Mouse (Mus musculus): ENCODE measurements at regions not wholly inside any gene's neighbourhood (a gene's known extent, or its start where the extent isn't known, plus 50 kb on each side); places are given as distances from the start of the nearest gene placed in this dataset.

DNA sequence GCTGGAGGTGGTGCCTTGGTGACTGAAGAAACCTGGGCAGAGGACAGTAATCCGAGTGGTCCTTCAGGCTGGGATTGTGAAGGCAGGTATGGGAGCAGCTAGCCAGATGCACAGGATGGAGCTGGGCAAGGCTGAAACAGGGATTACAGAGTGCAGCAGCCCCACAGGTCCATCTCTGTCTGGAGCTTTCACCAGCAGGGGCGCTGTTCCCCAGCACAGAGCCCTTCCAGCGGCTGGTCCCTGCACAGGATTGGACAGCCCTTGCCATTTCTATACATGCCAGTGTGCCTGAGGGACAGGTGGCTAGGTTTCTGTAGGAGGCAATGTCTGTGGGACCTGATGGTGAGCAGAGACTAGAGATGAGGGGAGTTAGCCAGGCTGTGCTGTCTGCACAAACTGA, 428.3 kb downstream of the Ptpru start:
- H3K4me3 ChIP-seq (replicated peaks; ENCODE audit: low read length) = no peak overlapping the region
- TF ChIP-seq POLR2A (IDR thresholded peaks at IDR 0.05; ENCODE audit: borderline replicate concordance, extremely low read depth, insufficient read depth, insufficient read length) = no peak
- H3K36me3 ChIP-seq (ENCODE audit: control insufficient read depth, insufficient read depth, low read length) = no peaks in the 10 kb centered on the region
- H3K27ac ChIP-seq (replicated peaks; ENCODE audit: low read depth, low read length) = no peak overlapping the region
- H3K9ac ChIP-seq (ENCODE audit: low read depth, low read length, severe bottlenecking) = no peak overlapping the region
- ATAC-seq (ENCODE audit: low FRiP score, low read depth) (peak; percentile 31; the same call in 1 of the 2 replicates), DNase-seq (ENCODE audit: low spot score) (peak; percentile 29)
- WGBS = 33% methylated on average over 3 of the region's 3 CpGs
- no peaks in the 10 kb centered on the region for H3K27me3 ChIP-seq (ENCODE audit: control insufficient read depth, insufficient read depth, low read length)
- peaks cover 12% of the 10 kb centered on the region for H3K4me1 ChIP-seq (ENCODE audit: control insufficient read depth, insufficient read depth, low read length)
- H3K4me2 ChIP-seq (replicated peaks; ENCODE audit: low read depth, low read length, severe bottlenecking) = no peak overlapping the region
- H3K9me3 ChIP-seq (ENCODE audit: control insufficient read depth, low read length) = no peaks in the 10 kb centered on the region

DNA sequence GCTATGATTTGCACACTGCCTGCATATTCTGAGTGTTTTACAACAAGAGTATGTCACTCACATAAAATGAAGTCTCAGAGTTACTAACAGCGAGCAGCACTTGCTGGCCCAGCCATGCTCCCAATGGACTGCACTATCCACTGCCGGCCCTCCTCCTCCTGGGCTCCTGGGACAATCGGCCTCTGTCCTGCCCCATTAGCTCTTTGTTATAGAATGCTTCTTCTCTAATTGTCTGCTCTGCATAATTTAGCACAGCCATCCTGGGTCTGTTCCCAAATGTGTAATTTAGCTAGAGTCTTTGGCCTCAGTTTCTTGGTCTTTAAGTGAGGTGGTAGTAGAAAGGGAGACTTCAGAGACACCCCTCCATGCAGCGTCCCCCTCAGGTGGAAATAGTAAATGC, 426.2 kb downstream of the Ptpru start:
- H3K4me3 ChIP-seq (replicated peaks; ENCODE audit: low read length) = no peak overlapping the region
- DNase-seq (ENCODE audit: low spot score) (no peak), ATAC-seq (ENCODE audit: low FRiP score, low read depth) (no peak)
- H3K36me3 ChIP-seq (ENCODE audit: control insufficient read depth, insufficient read depth, low read length) = no peaks in the 10 kb centered on the region
- no peak overlapping the region for H3K9ac ChIP-seq (ENCODE audit: low read depth, low read length, severe bottlenecking)
- no peak for TF ChIP-seq POLR2A (IDR thresholded peaks at IDR 0.05; ENCODE audit: borderline replicate concordance, extremely low read depth, insufficient read depth, insufficient read length)
- H3K9me3 ChIP-seq (ENCODE audit: control insufficient read depth, low read length) = no peaks in the 10 kb centered on the region
- H3K27ac ChIP-seq (replicated peaks; ENCODE audit: low read depth, low read length) = no peak overlapping the region
- H3K4me2 ChIP-seq (replicated peaks; ENCODE audit: low read depth, low read length, severe bottlenecking) = no peak overlapping the region
- 67% methylated on average over 4 of the region's 4 CpGs for WGBS
- peaks cover 8% of the 10 kb centered on the region for H3K4me1 ChIP-seq (ENCODE audit: control insufficient read depth, insufficient read depth, low read length)
- H3K27me3 ChIP-seq (ENCODE audit: control insufficient read depth, insufficient read depth, low read length) = no peaks in the 10 kb centered on the region

DNA sequence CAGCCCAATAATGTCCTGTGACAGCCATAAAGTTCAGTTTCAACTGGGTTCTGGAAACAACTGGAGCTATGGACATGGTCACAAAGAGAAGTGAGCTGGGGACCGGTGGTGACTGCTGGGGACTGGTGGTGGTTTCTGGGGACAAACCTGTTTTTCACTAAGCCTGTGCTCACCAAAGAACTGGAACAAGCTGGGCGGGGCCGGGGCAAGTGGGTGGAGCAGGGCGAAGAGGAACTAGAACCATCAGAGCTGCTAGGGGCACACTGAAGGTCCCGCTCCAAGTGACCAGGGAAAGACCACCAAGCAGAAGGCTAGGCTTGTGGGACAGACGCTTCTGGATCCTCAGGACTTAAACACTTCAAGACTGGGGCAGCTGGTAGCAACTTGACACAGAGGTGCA, 424.7 kb downstream of the Ptpru start:
- no peaks in the 10 kb centered on the region for H3K36me3 ChIP-seq (ENCODE audit: control insufficient read depth, insufficient read depth, low read length)
- TF ChIP-seq POLR2A (IDR thresholded peaks at IDR 0.05; ENCODE audit: borderline replicate concordance, extremely low read depth, insufficient read depth, insufficient read length) = no peak
- DNase-seq (ENCODE audit: low spot score) (no peak), ATAC-seq (ENCODE audit: low FRiP score, low read depth) (no peak)
- no peaks in the 10 kb centered on the region for H3K4me1 ChIP-seq (ENCODE audit: control insufficient read depth, insufficient read depth, low read length)
- no peaks in the 10 kb centered on the region for H3K9me3 ChIP-seq (ENCODE audit: control insufficient read depth, low read length)
- no peak overlapping the region for H3K9ac ChIP-seq (ENCODE audit: low read depth, low read length, severe bottlenecking)
- no peak overlapping the region for H3K4me2 ChIP-seq (replicated peaks; ENCODE audit: low read depth, low read length, severe bottlenecking)
- WGBS = 73% methylated on average over 6 of the region's 6 CpGs
- no peak overlapping the region for H3K4me3 ChIP-seq (replicated peaks; ENCODE audit: low read length)
- H3K27ac ChIP-seq (replicated peaks; ENCODE audit: low read depth, low read length) = no peak overlapping the region
- no peaks in the 10 kb centered on the region for H3K27me3 ChIP-seq (ENCODE audit: control insufficient read depth, insufficient read depth, low read length)

DNA sequence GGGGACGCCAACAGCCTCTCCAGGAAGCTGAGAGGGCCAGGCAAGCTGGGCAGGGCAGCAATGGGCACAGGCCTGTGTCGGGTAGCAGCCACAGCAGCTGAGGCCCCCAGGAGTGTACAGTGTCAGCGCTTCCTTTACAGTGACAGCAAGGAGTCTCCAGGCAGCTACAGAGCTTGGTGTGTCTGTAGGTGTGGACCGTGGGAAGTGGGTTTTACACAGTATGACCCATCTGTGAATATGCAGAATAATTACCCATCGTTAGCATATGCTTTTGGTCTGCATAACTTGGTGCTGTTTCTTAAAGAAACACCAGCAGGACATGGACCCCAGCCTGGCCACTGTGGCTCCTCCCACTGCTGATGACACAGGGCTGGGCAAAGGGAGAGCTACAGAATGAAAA, 422.6 kb downstream of the Ptpru start:
- no peaks in the 10 kb centered on the region for H3K9me3 ChIP-seq (ENCODE audit: control insufficient read depth, low read length)
- no peak overlapping the region for H3K4me3 ChIP-seq (replicated peaks; ENCODE audit: low read length)
- no peaks in the 10 kb centered on the region for H3K4me1 ChIP-seq (ENCODE audit: control insufficient read depth, insufficient read depth, low read length)
- no peak overlapping the region for H3K9ac ChIP-seq (ENCODE audit: low read depth, low read length, severe bottlenecking)
- DNase-seq (ENCODE audit: low spot score) (no peak), ATAC-seq (ENCODE audit: low FRiP score, low read depth) (no peak)
- H3K27me3 ChIP-seq (ENCODE audit: control insufficient read depth, insufficient read depth, low read length) = no peaks in the 10 kb centered on the region
- H3K36me3 ChIP-seq (ENCODE audit: control insufficient read depth, insufficient read depth, low read length) = no peaks in the 10 kb centered on the region
- H3K4me2 ChIP-seq (replicated peaks; ENCODE audit: low read depth, low read length, severe bottlenecking) = no peak overlapping the region
- 70% methylated on average over 5 of the region's 5 CpGs for WGBS
- no peak overlapping the region for H3K27ac ChIP-seq (replicated peaks; ENCODE audit: low read depth, low read length)
- TF ChIP-seq POLR2A (IDR thresholded peaks at IDR 0.05; ENCODE audit: borderline replicate concordance, extremely low read depth, insufficient read depth, insufficient read length) = no peak

DNA sequence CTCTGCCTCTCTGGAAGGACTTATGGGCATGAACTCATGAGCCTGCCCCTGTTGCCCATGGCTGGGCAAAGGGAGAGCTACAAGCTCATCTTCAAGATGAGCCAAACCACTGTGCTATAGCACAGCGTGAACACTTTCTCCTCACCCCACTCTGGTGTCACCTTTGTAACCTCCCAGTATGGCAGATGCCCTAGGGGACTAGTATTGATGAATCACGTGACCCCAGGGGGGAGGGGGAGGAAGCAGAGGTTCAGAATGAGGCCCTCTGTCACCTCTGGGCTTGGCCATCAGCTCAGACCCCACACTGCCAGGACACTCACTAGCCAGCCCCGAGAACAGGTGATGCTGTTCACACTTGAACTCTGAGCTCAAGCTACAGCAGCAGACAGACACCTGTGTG, 421.9 kb downstream of the Ptpru start:
- H3K27me3 ChIP-seq (ENCODE audit: control insufficient read depth, insufficient read depth, low read length) = no peaks in the 10 kb centered on the region
- no peaks in the 10 kb centered on the region for H3K9me3 ChIP-seq (ENCODE audit: control insufficient read depth, low read length)
- DNase-seq (ENCODE audit: low spot score) = no peak
- no peak for ATAC-seq (ENCODE audit: low FRiP score, low read depth)
- no peak overlapping the region for H3K27ac ChIP-seq (replicated peaks; ENCODE audit: low read depth, low read length)
- H3K4me2 ChIP-seq (replicated peaks; ENCODE audit: low read depth, low read length, severe bottlenecking) = no peak overlapping the region
- H3K4me1 ChIP-seq (ENCODE audit: control insufficient read depth, insufficient read depth, low read length) = no peaks in the 10 kb centered on the region
- H3K4me3 ChIP-seq (replicated peaks; ENCODE audit: low read length) = no peak overlapping the region
- H3K36me3 ChIP-seq (ENCODE audit: control insufficient read depth, insufficient read depth, low read length) = no peaks in the 10 kb centered on the region
- H3K9ac ChIP-seq (ENCODE audit: low read depth, low read length, severe bottlenecking) = no peak overlapping the region
- 40% methylated on average over 3 of the region's 3 CpGs for WGBS
- TF ChIP-seq POLR2A (IDR thresholded peaks at IDR 0.05; ENCODE audit: borderline replicate concordance, extremely low read depth, insufficient read depth, insufficient read length) = no peak

DNA sequence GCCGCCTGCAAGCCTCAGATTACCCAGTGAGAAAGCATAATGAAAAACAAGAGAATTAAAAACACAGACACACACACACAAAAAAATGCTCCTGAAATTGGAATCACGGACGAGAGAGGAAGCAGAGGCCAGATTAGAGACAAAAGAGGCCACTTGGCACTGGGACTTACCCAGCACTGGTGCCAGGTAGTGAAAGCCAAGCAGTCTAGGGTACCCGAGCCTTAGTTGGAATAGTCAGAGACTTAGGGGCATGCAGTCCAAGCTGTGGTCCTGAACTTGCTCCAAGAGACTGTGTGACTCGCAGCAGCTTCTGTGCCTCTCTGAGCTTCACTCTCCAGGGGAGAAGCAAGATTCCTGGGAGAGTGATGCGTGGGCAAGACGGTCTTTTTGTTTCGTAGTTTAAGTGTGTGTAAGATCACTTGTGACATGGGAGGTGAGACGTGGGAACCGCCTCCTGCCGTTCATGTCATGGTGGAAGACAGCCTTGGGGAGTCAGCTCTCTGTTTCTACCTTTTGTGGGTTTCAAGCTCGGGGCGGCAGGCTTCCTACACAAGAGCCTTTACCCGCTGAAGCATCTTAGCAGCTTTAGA, 420.8 kb downstream of the Ptpru start:
- H3K36me3 ChIP-seq (ENCODE audit: control insufficient read depth, insufficient read depth, low read length) = no peaks in the 10 kb centered on the region
- H3K4me1 ChIP-seq (ENCODE audit: control insufficient read depth, insufficient read depth, low read length) = no peaks in the 10 kb centered on the region
- no peak overlapping the region for H3K4me2 ChIP-seq (replicated peaks; ENCODE audit: low read depth, low read length, severe bottlenecking)
- TF ChIP-seq POLR2A (IDR thresholded peaks at IDR 0.05; ENCODE audit: borderline replicate concordance, extremely low read depth, insufficient read depth, insufficient read length) = no peak
- 75% methylated on average over 14 of the region's 14 CpGs for WGBS
- ATAC-seq (ENCODE audit: low FRiP score, low read depth) (no peak), DNase-seq (ENCODE audit: low spot score) (no peak)
- H3K27ac ChIP-seq (replicated peaks; ENCODE audit: low read depth, low read length) = no peak overlapping the region
- no peaks in the 10 kb centered on the region for H3K9me3 ChIP-seq (ENCODE audit: control insufficient read depth, low read length)
- no peak overlapping the region for H3K4me3 ChIP-seq (replicated peaks; ENCODE audit: low read length)
- no peaks in the 10 kb centered on the region for H3K27me3 ChIP-seq (ENCODE audit: control insufficient read depth, insufficient read depth, low read length)
- H3K9ac ChIP-seq (ENCODE audit: low read depth, low read length, severe bottlenecking) = no peak overlapping the region
